Mouse (Mus musculus) thymus, postnatal 0 days (tissue): ENCODE data around the gene Ucp1. TPM values are rescaled to one million over a fixed set of nuclear protein-coding genes. Genes with fewer than 3 reads are reported as not detected.
"Not testable (repeated sequence)": the region's sequence is repeated elsewhere in the genome, so short reads cannot be mapped to it uniquely, and the experiment has no call there.

Experiments used
- DNase-seq: peaks from one replicate; pipeline ENCODE4 v3.0.0-alpha.2; 2015; ENCODE audit warnings: low spot score
- polyA plus RNA-seq: library from polyadenylated mRNA; unstranded; fragments of >200 nt; fragmentation: Nextera tagmentation; extraction: Ambion mirVana; gene quantifications from 2 replicates; pipeline ENCODE4 v1.2.1, GENCODE M21; 2015

Gene Ucp1
- polyA plus RNA-seq: 0.19 and 1.0 TPM in 2 replicates

- no peak for DNase-seq
Measured at GRCm38 (mm10) chr8:83290176-83290575, at the start of gene Ucp1. Gene Ucp1 (plus strand): TSS chr8:83290352.

DNA sequence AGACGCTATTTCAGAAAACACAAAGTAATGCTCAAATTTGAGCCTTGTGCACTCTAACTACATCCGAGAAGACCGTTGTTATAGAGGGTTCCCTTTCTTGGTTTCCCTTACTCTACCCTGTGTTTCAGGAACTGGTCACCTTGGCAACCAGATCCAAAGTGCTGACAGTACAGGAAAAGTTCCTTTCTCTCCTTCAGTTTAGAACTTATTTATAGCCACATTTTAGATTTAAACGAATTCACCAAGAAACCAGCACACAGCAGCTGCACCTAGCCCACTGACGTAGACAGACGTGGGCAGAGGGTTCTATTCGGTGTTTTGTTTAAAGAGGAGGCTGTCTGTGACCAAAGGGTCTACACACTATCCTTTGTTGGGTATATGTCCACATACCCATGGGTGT is 46.0 kb upstream of the Ucp1 start:
- no peak for DNase-seq

DNA sequence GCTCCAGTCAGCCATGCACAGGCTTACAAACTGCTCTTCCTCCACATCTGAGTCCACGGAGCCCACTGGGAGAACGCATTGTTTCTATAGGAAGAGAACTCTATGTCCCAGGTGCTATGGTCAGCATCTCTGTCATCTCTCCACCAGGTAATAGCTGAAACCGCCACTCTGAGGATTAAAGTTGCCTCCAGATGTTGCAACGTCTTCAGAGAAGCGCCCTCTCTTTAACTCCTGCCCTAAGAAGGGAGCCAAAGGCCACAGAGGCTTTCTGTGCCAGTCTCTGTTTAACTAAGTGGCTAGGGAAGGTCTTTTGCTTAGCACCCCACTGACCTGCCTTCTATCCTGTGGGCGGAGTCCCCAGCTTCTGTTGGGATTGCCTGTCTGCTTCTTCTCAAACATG is 39.3 kb upstream of the Ucp1 start:
- no peak for DNase-seq

DNA sequence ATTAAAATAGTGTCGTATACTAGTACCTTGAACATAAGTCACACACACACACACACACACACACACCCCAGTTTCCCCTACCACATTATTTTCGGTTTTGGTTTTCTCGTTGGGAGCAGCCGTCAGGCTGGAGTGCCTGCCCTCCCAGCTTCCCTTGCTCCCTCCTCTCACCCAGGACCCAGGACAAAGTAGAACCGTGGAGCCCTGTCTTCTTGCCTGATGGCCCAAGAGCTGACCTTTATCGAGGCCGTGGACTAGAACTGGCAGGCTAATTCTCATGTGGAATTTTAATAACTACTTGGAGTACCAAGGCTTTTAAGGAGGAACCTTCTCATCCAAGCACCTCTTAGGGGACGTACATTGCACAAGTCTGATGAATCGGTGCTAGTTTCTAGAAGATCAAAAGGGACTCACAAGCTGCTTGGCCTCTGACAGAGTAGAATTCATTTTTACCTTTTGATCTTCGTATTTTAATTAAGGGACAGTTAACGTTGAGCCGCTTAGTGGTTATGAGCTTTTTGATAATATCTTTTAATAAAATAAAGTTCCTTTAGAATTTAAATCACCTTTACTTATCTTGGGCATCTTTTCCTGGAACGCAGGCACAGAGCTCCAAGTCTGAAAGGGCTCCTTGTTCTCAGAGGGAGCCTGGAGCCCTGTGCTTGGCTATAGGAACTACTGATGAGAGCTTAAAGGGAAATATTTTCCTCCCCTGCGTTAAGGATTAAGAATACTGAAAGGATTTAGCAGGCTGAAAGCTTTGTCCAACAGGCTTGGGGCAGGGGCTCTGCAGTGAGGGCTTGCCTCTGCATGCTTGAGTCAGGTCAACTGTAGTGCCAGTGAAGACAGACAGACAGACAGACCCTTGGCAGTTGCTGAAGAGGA is 38.5 kb upstream of the Ucp1 start:
- DNase-seq: no peak

GRCm38 (mm10) chr8:83252791-83253190 is 37.4 kb upstream of the Ucp1 start:
- no peak for DNase-seq

DNA sequence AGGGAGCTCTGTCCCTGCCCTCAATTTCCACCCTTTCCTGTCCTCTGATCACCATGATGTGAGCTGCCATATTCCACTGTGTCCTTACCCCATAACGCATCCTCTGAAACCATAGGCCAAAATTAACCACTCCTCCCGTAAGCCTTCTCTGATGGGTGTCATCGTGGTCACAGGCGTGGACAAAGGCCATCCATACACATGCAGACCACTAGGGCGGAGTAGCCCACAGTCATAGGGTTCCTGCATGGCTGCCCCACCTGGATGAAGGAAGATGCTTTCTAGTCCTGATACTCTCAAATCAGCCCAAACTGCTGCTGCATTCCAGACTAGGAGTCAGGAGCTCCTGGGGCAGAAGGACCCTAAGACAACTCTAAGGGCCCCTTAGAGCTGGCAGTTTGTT is 32.5 kb upstream of the Ucp1 start:
- no peak for DNase-seq

DNA sequence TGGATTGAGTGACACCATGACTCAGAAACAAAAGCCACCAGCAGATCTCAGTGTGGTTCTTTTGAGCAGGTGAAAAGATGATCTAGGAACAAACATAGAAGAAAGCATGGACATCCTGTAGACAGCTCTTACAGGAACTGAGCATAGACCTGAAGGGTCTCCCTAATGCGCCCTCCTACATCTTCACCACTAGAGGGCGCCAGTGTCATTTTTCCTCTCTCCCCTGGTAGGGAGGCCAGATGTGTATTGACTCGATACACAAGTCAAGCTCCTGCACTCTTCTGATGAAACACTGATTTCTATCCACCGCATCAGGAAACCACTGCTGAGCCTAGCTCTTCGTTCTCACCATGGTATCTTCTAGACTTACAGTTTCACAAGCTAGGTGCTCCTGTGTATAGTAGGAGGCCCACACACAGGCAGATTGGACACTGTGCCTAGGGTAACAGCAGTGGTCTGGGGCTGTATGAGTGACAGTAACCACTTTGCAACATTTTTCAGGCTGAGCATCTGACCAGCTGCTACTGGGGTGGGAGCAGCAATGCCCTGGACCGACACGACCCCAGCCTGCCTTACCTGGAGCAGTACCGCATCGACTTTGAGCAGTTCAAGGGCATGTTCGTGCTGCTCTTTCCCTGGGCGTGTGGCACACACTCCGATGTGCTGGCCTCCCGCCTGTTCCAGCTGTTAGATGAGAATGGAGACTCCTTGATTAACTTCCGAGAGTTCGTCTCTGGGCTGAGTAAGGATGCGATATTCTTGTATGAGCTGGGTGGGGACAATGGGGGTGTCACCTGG is 29.5 kb upstream of the Ucp1 start:
- DNase-seq: peak; percentile 76

DNA sequence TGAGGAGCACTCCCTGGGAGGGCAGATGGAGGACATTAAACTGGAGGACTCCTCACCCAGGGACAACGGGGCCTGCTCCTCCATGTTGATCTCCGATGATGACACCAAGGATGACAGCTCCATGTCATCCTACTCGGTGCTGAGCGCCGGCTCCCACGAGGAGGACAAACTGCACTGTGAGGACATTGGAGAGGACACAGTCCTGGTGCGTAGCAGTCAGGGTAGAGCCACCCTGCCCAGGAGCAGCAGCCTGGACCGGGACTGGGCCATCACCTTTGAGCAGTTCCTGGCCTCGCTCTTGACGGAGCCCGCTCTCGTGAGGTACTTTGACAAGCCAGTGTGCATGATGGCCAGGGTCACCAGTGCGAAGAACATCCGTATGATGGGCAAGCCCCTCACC is 19.0 kb upstream of the Ucp1 start:
- DNase-seq: no peak

DNA sequence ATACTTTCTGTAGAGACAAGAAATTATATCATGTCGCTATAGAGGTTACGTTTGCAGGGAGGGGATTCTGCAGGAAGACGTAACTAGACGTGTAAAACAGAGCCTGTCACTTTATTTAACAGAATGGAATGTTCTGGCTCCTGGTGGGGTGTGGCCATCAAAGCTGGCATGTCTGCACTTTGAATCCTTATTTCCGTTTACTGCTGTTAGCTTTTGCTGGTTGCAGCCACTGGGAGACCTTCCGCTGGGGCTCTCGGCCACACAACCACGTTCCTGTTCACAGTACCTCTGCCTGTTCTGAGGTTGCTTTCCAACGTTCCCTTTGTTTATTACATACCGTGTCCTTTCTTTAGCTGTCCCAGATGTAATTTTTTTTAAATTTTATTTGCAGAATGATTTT is 17.7 kb upstream of the Ucp1 start:
- no peak for DNase-seq

- DNase-seq: no peak
Measured at GRCm38 (mm10) chr8:83274470-83274869, 15.7 kb upstream of the Ucp1 start.

DNA sequence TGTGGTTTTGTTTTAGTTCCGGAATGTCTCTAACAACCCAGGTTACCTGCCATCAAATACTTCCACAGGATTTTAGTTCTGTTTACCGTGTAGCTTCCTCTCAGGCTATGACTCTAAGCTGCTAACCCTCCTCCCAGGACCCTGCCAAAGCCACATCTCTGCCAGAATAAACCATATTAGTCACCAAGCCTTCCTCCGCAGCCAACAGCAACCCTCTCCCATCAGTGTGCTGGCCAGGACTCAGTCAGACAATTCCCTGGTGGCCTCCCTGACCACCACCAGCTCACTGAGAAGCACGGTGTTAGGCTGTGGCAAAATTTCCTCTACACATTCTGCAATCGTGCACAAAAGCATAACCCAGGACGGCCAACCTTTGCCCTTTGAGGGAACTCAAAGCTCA is 11.7 kb upstream of the Ucp1 start:
- DNase-seq: no peak

- no peak for DNase-seq
Measured at GRCm38 (mm10) chr8:83285391-83285790, 4.8 kb upstream of the Ucp1 start.

GRCm38 (mm10) chr8:83297375-83297774 is 7.2 kb downstream of the Ucp1 start:
- no peak for DNase-seq

GRCm38 (mm10) chr8:83300135-83300534 is 10.0 kb downstream of the Ucp1 start:
- DNase-seq: no peak

GRCm38 (mm10) chr8:83304946-83305345 is 14.8 kb downstream of the Ucp1 start:
- no peak for DNase-seq

DNA sequence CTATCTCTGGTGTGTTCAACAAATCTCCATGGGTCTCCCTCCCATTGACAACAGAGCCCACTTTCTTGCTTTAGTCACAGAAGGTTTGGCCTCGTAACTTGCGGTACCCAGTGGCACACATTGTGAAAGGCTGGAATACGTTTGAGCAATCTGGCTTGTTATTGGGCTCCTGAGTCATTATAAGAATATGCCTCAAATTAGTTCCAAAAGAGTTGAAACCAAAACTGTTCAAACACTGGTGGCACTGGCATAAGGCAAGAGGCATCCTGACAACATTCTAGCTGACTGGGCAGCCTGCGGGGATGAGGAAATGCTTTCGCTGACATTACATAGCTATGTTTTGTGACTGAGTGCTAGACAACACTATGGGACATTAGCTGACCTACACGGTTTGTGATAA is 19.7 kb downstream of the Ucp1 start:
- DNase-seq: no peak

DNA sequence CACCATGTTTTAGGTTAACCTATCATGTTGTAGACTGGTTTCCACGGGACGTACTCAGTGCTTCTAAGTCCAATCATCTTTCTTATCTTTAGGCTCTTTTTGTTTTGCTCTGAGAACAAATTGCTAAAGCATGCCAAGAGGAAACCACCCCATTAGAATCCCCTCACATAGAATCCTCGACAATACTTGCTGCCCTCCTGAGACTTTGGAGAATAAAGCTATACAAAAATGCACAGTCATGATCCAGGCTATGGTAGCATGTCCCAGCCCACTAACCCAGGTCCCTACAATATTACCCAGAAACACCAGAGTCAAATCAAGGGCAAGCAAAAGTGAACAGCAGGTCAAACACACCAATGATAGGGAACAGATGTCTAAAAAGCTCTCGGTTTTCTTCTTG is 24.9 kb downstream of the Ucp1 start:
- not testable (repeated sequence) for DNase-seq

- DNase-seq: no peak
Measured at GRCm38 (mm10) chr8:83315691-83316090, 25.5 kb downstream of the Ucp1 start.

DNA sequence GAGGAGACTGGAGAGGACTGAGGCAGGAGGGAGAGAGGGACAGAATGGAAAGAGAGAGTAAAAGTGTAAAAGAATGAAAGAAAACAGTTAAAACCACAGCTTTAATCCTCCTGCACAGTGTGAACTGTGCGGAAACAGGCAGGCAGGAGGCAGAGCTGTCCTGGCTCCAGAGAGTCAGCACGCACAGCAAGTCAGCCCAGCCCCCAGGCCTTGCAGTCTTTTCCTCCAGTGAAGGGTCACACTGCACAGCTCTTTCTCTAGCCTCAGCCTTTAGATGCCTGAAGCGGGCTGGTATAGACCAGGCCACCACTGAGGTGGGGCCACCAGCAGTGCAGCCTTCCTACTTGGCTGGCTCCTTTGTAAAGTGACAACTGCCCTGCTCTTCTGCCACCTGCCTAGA is 30.4 kb downstream of the Ucp1 start:
- DNase-seq: no peak

GRCm38 (mm10) chr8:83322374-83322773 is 32.2 kb downstream of the Ucp1 start:
- DNase-seq: no peak

GRCm38 (mm10) chr8:83323056-83323455 is 32.9 kb downstream of the Ucp1 start:
- DNase-seq: no peak

DNA sequence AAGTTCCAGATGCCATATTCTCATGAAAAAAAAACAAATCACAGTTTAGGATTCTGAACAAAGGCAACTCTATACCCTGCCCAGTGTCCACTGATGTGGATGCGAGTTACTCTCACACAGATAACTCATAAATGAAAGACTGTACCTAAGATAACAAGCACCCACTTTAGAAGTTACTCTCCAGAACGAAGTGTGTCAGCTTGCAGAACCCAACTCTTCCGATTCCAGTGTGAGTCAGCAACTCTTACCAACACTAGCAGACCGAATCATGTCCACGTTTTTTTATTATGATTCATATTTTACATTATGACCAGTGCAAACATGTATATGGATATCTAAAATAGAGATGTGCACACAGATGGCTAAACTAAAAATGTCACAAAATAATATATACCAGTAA is 37.7 kb downstream of the Ucp1 start:
- DNase-seq: no peak

GRCm38 (mm10) chr8:83331567-83331898 is 41.4 kb downstream of the Ucp1 start:
- peak; percentile 41 for DNase-seq
